Mouse (Mus musculus) embryo, embryonic 10 days (tissue): ENCODE measurements at regions not wholly inside any gene's neighbourhood (a gene's known extent, or its start where the extent isn't known, plus 50 kb on each side); places are given as distances from the start of the nearest gene placed in this dataset.

Source experiments
- DNase-seq: peaks from one replicate; pipeline ENCODE4 v3.0.0-alpha.2; 2015; ENCODE audit warnings: low spot score

DNA sequence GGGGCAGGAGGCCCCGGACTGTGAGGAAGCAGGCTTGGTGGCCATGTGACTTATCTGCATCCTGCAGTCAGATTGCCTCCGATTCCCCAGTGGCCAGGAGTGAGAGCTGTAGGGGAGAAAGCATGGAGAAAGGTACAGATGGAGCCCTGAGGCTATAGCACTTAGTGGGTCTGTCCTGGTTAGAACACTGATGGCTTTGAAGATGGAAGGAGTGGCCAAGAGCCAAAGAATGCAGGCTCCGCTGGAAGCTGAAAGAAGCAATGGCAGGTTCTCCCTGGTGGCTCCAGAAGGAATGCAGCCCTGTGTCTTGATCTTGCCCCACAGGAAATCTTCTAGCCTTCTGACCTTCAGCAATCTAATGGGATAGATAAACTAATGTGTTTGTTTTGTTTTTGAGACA is 926.3 kb downstream of the 4930447A16Rik start:
- DNase-seq: no peak

DNA sequence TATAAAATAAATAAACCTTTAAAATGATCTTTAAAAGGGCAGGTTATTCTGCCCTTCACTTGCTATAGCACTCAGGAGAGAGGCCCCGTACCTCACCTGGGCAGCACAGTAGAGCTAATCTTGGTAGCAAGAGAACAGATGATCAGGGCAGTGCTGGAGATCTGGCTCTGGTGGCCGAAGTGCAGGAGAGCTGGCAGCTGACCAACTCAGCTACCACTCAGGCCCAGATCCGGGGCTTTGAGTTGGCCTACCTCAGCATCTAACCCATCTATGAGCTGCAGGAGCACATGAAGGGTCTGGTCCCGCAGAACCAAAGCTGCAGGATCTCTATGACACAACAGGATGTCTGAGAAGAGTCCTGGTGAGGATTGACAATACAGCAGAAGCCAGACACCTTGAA is 928.0 kb downstream of the 4930447A16Rik start:
- DNase-seq: no peak

DNA sequence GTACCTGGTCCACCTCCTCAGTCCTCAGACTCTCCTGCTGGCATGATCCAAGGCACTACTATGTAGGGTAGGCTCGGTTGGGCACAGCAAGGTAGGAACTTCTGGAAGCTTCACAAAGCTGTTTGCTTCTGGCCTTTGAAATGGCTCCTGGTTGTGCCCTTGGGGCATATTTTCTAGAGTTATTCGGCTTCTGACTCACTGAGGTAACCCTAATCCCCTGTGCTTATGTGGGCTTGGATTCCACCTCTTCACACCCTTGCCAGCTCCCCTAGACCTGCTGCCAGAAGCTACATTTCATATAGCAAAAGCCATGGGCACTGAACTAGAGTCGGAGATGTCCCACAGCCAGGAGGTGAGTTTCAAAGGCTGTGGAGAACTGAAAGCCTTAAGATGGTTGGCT is 933.7 kb downstream of the 4930447A16Rik start:
- no peak for DNase-seq

DNA sequence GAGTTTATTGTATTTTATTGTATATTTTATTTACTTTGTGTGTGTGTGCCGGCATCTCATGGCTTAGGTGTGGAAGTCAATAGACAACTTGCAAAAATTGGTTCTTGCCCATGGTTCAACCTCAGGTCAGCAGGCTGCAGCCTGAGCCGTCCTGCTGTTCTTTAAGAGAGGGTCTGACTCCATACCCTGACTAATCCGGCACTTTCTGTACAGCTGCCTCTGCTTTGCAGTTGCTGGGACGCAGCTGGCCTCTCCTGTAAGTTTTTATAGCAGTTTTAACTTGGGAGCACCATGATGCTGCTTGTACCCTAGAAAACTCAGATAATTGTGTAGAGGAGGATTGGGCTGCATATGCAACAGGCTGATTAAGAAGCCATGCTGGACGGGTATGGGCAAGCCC is 938.2 kb downstream of the 4930447A16Rik start:
- DNase-seq: no peak

DNA sequence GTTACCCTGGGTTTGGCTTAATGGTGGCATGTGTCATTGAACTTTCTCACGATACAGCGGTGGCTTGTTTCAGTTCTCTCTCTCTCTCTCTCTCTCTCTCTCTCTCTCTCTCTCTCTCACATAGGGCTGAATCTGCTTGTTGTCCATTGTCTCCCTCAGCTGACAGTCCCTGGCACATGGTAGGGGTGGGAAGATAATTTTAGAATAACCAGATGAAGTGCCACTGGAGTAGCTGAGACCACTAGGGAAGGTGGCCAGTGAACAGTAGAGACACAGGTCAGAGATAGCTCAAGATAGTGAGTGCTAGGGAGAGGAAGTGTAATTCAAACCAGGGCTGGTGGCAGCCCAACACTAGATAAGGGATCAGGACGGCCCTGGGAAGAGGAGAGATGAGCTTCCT is 938.7 kb downstream of the 4930447A16Rik start:
- DNase-seq: no peak

DNA sequence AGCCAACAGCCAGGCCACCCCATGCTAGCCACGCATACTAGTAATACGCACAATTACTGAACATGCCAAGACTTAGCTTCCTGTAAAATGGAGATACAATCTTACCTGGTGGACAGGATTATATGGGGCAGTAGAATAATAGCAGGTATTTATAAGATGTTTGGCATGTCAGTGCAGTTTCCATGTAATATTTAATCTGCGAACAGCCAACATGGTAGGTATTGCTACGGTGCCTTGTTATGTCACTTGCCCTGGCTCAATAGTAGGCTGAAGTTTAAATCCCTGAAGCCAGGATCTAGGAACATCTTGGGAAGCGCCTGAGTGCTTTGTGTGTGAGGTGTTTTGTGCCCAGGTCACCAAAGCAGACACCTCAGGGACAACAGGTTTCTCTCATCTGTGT is 942.3 kb downstream of the 4930447A16Rik start:
- DNase-seq: no peak

DNA sequence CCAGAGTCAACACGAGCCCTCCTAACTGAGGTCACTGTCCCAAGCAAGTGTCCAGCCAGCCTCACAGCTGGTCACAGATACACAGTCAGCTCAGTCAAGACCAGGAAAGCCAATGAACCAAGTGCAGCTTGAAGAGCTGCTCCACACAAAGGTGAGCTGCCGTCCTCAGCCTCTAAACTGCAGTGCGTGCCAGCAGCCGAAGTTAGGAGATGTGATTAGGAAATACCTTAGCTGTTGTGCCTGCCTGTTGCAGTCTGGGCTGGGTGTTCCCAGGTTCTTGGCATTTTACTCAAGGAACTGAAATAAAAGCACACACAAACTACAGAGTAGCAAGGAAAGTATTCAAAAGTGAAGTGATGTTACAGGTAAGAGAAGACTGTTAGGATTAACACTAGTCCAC is 942.9 kb downstream of the 4930447A16Rik start:
- DNase-seq: no peak

DNA sequence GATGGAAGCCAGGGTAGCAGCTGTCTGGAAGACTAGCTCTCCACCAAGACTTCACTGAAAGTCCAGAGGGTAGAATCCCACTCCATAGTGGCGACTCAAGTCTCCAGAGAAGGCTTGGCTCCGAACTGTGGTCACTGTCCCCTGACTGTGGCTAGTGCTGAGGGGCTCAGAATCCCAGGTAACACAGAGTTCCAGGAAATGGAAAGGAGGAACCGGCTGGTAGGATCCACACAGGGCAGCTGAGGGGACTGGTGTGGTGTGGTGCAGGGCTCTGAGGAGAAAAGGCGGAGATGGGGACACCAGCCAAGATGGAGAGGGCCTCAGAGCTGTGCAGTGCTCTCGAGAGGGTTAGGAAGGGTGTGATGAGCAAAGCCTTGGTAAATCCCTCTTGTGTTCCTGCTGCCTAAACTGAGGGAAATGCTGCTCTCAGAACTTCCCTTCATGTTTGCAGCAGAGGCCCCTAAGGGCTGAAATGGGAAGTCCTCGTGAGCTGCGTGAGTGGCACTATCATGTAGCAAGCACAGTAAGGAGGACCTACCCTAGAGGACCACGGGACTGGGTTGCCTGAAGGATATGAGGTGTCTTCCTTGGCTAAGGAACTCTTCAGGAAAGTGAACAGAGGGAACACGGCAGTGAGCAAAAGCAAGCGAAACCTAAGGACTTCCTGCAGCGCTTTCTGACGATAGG is 946.2 kb downstream of the 4930447A16Rik start:
- no peak for DNase-seq

DNA sequence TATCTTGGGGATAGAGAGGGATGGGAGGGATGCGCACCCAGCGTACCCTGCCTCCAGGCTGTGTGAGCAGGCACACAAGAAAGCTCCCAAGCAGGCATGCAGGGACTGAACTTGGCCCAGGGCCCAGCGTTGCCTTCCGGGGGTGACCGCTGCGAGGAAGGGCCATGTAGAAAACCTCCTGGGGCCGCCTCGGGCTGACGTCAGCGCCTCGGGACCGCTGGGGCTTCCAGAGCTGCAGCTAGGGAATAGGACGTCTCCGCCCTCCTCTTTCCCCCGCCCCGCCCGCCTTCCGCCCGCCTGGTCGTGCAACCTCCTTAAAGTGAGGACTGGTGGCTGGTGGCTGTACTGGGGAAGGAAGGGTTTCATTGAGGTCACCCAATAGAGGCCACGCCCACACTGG is 948.4 kb downstream of the 4930447A16Rik start:
- peak; percentile 67 for DNase-seq

DNA sequence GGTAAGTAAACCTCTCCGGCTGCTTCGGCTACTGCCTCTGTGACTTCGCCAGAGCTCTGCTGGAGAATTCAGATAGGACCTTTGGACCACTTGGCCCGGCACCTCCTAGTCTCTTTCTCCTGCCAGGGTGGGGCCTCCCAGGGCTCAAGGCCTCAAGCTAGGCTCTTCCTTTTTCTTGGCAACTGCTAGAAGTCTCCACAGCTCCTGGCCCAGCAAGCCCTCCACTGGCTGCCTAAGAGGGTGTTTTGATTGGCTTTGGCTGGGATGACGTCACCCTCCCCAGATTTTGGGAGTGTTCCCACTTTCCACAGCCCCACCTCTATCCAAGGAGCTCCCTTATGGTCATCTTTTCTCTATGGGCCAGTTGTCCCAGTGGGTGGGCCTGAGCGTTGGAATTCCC is 949.4 kb downstream of the 4930447A16Rik start:
- no peak for DNase-seq

DNA sequence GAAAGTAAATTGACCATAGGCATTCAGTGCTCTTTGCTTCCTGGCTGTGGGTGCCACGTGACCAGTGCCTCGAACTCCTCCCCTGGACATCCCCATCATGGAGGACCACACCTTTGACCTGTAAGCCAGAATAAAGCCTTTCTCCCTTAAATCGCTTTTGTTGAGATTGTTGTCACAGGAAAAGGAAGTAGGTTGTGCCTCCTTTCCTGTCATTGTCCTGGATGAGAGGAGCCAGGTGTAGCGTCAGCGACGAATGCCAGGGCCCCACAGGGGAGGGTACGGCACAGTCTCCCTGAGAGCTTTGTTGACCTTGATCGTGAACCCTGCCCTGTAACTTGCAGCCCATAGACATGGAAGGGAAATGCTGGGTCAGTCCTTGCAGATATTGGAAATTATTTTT is 952.8 kb downstream of the 4930447A16Rik start:
- peak; percentile 13 for DNase-seq

DNA sequence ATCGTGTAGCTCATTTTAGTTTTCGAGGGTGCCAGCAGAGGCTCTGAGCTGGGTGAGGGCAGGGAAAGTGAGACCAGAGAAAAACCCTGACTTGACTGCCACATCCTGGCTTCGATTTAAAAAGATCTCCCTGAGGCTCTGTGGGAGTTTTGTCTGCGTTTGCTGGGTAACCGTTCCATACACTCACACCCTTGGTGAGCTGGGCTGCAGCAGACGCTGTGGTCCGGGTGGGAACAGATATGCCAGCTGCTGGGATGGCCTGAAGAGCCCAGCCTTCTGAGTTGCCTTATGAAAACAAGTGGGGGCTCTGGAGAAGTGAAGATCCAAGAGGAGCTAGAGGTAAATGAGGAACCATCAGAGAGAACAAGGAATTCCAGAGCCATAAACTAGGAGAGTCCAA is 962.3 kb downstream of the 4930447A16Rik start:
- no peak for DNase-seq

DNA sequence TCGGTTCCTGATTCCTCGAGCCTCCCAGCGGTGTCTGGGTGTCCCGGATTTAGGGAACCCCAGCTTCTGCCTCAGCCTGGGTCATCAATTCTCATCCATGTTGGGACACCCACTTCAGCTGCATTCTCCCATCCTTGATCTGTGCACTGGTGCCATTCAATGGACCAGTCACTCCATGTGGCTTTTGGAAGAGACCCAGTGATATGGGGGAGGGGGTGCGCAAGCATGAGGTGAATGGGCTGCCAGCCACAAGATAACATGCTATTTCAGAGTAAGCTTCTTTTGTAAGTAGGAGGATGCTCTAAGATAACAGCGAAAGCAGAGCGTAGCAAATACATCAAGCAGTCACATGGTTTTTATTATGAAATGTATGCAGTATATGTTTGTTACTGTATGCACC is 963.1 kb downstream of the 4930447A16Rik start:
- DNase-seq: no peak

DNA sequence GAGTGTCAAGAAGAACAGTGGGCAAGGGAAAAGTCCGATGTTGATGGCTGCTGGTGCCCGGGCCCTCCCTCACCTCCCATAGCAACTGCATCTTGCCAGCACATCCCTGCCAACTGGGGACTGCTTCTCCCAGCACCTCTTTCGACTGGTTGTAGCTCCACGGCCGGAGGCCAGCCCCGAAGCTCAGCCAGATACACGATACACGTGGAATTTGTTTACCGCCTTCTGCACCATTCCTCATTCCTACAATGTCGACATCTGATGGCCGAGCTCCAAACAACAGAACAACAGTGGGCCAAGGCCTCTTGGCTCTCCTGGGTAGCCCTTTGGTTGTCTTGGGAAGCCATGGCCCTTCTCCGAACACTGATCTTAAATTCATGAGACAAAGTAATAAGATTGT is 965.1 kb downstream of the 4930447A16Rik start:
- DNase-seq: no peak

DNA sequence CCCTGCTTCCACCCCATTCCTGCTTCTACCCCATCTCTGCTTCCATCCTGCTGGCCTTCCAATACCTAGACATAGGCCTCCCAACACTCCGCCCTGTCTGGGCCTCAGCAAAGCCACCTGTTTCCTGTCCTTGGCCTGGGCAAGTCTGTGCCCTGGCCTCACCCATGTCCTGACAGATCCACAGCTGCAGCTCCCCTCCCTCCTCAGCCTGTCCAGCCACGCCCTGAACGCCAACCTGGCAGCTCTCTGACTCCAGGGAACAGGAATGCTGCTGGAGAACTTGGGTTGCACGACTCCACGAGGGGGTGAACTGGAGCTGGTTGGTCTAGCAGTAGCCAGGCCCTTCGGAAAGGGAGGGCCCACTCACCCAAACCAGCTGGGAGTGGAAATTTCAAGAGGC is 966.1 kb downstream of the 4930447A16Rik start:
- DNase-seq: no peak

DNA sequence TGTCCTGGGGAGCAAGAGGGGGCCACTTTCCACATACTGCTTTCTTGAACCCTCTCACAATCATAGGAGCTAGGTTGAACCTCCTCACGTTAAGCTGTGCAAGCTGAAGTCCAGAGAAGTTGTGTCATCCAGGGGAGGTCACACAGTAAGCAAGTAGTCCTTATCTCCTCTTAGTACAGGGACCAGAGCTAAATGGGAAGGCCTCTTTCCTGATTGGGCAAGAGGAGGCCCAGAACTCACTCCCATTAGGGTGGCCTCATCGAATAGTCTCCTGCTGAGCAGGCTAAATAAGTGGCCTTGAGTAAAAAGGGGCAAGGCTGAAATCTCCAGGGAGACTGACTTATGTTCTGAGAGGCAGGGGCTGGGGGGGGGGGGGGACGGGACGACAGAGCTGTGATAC is 966.5 kb downstream of the 4930447A16Rik start:
- no peak for DNase-seq

DNA sequence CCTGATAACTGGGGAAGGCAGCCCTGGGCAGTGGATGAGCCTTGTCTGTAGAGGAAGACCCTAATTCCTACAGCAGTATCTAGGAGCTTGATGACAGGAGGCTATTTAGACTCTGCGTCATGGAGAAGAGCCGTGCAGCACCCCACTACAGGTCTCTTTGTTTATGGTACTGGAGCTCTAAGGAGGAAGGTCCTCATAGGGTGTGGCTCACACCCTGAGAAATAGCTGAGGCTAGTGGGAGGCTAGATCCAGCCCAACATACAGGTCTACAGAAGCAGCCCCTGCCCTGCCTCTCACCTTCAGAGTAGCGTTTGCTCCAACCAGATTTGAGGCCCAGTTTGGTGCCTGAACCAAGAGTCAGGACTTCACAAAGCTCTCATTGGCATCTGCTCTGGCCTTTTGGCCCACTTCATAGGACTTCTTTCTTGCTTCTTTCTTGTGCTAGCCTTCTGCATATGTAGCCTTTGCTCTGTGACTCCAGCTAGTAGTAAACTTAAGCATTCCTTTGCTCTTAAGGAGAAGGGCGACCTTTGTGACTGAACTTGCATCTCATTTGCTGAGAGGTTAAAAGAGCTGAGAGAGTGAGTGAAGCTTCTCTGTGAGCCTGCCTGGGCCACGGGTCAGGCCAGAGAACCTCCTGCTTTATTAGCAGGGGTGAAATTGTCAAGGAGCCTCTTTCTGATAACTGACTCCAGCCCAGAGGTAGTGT is 967.2 kb downstream of the 4930447A16Rik start:
- DNase-seq: no peak

DNA sequence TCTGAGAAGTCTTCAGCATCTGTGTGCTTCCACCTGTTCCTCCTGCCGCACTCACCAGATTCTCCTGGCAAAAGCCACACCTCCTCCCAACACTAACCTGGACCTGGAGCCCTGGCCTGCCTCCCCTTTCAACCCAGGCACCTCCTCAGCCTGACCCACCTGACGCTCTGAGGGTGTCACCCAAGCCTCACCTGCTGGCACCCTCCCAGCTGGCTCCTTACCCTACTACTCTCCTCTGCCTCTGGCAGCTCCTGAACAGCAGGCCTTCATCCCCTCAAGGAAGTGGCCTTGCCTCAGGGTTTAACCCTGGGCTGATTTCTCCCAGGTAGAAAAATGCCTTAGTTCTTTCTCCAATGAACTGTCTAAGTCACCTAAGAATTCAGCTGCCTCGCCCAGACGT is 973.5 kb downstream of the 4930447A16Rik start:
- no peak for DNase-seq

DNA sequence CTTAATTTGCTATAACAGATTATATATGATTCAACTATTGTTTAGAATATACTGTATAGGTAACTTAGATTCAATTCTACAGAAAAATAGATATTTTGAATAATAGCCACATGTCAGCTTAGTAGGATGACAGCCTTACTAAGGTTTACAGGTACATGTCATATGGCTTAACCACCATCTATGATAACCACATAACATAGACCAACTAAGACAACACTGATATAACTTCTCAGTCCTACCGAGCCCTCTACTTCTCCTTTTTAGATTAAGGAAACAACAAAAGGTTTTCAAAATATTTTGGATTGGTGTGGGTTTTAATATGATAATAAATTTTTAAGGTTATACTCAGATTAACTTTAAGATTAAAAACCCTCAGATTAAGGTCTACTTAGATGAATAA is 977.4 kb downstream of the 4930447A16Rik start:
- DNase-seq: no peak

DNA sequence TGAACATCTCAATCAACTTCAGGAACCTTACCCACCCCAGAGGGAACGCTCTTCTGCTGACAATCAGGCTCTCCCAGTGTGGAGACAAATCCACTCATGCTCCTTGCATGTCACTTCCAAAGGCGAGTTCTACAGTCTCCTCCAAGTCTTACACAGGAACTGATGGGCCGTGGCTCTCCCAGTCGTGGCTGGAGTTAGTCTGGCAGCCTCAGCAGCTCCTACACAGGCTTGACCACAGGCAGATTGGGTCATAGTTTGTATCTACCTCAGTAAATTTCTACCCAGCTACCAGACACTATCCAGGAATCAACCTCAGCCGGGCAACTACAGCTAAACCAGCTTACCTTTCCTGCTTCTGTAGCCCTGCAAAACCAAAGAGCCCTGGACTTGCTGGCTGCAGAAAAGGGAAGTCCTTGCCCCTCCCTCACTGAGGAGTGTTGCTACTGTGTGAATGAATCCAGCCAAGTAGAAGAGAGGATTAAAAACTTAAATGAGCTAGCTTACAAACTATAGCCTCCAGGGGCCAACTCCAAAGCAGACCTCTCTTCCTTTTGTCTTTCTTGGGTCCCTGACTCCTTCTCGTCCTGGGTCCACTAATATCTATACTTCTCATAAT is 978.5 kb downstream of the 4930447A16Rik start:
- no peak for DNase-seq

DNA sequence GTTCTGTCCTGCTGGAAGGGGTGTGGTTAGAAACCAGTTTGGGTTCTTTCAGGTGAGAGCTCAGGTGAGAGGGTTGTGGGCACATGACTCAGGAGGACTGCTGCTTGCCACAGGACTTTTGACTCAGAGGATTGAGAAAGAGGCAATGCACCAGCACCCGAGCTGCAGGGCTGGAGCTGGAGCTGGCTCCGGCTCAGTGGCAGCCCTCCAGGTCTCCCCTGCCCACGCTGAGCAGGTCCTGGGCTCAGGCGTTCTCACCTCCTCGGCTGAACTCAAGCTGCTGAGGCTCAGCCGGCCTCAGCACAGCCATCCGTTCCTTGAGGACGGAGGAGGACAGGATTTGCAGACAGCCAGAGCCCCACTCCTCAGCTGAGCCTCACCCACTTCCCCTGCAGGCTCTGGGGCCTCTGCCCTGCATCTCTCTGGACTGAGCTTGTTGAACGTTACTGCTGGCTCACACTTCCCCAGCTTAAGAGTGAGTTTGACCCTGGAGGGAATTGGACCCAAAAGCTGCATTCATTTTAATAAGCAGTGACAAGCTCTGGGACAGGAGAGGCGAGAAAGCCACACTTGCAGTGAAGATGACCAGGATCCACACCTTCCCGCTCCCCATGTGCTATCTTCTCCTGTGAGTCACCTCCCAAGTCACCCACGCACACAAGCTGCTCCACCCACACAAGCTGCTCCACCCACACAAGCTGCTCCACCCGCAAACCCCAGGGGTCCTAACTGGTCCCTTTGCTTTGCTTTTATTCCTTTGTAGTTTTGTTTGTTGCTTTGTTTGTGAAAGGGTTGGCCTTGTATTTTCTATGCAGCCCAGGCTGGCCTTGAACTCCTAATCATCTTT is 981.0 kb downstream of the 4930447A16Rik start:
- DNase-seq: no peak

DNA sequence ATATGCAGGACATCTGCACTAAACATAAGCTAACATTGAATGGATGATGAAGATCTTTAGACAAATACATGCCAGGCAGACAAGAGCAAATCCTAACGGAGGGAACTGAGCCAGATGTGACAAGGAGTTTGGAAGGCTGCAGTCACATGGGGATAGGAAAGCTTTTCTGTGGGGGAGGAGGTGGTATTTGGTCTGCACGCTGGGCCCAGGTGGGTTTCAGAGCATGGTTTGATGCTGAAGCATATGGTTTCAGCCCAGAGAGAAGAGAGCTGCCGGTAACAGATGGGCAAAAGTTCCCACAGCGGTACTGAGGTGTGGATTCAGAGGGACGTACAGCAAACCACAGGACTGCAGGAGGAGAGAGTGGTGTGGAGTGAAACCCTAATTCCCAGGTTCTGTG is 982.1 kb downstream of the 4930447A16Rik start:
- no peak for DNase-seq

DNA sequence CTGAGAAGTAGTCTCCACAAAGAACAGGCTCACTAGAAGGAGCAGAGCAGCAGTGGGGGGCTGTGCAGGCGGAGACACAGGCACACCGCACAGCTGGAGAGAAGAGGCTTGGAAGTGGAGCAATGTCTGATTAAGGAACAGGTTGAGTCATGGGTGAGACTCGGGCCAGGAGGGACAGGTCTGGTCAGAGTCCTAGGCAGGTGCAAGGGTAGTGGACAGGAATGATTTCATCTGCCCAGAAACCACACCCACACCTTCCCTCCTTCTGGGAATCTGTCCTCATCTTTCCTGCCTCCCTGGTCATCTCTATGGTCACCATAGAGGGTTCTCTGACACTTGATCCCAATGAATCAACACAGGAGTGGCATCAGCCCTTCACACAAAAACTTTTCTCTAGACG is 983.8 kb downstream of the 4930447A16Rik start:
- no peak for DNase-seq
